ENCODE assay signal across 14 mouse cellular contexts in the genomic region with DNA sequence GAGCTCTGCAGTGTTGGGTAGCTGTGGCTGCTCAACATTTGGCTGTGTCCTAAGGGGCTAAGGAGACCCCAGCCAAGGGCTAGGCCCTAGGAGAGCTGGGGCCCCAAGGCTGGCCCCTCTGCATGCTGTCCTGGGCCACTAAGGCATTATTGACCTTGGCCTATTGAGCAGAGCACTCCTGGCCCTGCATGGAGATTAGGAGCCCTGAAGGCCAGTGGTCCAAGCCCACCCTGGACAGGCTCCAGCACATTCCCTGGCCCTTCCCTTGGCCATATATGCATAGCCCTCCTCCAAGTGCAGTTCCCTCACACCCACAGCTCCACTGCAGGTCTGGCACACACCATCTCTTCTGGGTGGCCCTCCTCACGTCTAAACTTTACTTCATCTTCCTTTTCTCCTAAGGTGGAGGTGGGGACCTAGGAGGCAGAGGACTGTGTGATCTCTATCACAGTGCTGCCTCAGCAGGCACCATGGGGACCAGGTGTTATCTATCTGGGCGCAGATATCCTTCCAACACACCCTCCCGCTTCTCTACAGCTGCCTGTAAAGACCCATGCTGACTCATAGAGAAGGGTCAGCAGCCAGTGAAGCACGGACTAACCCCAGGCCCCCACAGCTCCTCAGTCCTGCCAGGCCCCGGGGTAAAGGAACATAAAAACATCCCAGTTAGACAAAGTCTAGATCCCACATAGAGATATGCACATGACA. TPM values are rescaled to one million over a fixed set of nuclear protein-coding genes. Genes with fewer than 3 reads are reported as not detected.
DNase-seq lines count a peak whose midpoint lies in the region; ATAC-seq lines count a peak whose summit lies in the region.
"Had no signal": no experiment of that assay in that cellular context is flagged by ENCODE, and none has a peak within 500 bp of the region (broad histone marks: within the 10 kb centered on the region; RNA-seq: fewer than 3 reads in every experiment).

No protein-coding gene starts in this region.

- 76% methylated on average over 5 of the region's 5 CpGs for WGBS in heart, embryonic 10.5 days
- WGBS in kidney, embryonic 16.5 days: 71% methylated on average over 5 of the region's 5 CpGs
- WGBS in stomach, embryonic 16.5 days: 66% methylated on average over 5 of the region's 5 CpGs
- 90% methylated on average over 5 of the region's 5 CpGs for WGBS in midbrain, embryonic 13.5 days

- H3K9ac ChIP-seq in kidney, embryonic 16.5 days (replicated peaks; ENCODE audit: low read length): no peak overlapping the region
- H3K9ac ChIP-seq in stomach, embryonic 16.5 days (ENCODE audit: low read length): no peak overlapping the region
- H3K9ac ChIP-seq in midbrain, embryonic 13.5 days (replicated peaks): no peak overlapping the region
- H3K9ac ChIP-seq: hindbrain, embryonic 15.5 days; midbrain, embryonic 12.5 days had no signal

- DNase-seq in heart, embryonic 10.5 days (ENCODE audit: low spot score): no peak
- no peak for DNase-seq in heart, postnatal 14 days
- DNase-seq in kidney, adult 18-20 months: no peak
- peak; percentile 20 for DNase-seq in ovary, postnatal 36 days (ENCODE audit: low spot score)
- DNase-seq in ovary, adult 18-20 months (ENCODE audit: low spot score): no peak
- DNase-seq: B cell, adult 2 months; cerebellum, postnatal 10 days; gastrocnemius, postnatal 25 days; thymus, postnatal 4 days had no signal

- H3K27ac ChIP-seq in heart, embryonic 10.5 days: peak overlapping the region; percentile 84
- peak overlapping the region; percentile 81 for H3K27ac ChIP-seq in kidney, embryonic 16.5 days (ENCODE audit: low read length)
- peak overlapping the region; percentile 14; the same call in 1 of the 2 replicates for H3K27ac ChIP-seq in stomach, embryonic 16.5 days (ENCODE audit: low read length)
- no peak overlapping the region for H3K27ac ChIP-seq in midbrain, embryonic 13.5 days
- H3K27ac ChIP-seq: hindbrain, embryonic 15.5 days; midbrain, embryonic 12.5 days had no signal

- no peak overlapping the region for H3K4me2 ChIP-seq in kidney, embryonic 16.5 days (replicated peaks; ENCODE audit: low read depth, low read length)
- H3K4me2 ChIP-seq in stomach, embryonic 16.5 days (ENCODE audit: low read depth, low read length): no peak overlapping the region
- H3K4me2 ChIP-seq in midbrain, embryonic 13.5 days (replicated peaks): no peak overlapping the region
- H3K4me2 ChIP-seq: hindbrain, embryonic 15.5 days; midbrain, embryonic 12.5 days had no signal

- intact Hi-C loops in heart, postnatal 14 days (cut with DNase I): loop anchor here (5.0 kb wide), 1 partner anchor 82 kb away; no protein-coding TSS in a partner anchor

- peaks cover 33% of the 10 kb centered on the region for H3K4me1 ChIP-seq in heart, embryonic 10.5 days
- peaks cover 14% of the 10 kb centered on the region for H3K4me1 ChIP-seq in kidney, embryonic 16.5 days (ENCODE audit: insufficient read depth, low read length)
- H3K4me1 ChIP-seq in stomach, embryonic 16.5 days (ENCODE audit: control insufficient read depth, insufficient read depth, low read length): peaks cover 28% of the 10 kb centered on the region
- peaks cover 16% of the 10 kb centered on the region for H3K4me1 ChIP-seq in midbrain, embryonic 13.5 days (replicated peaks)

- H3K4me3 ChIP-seq in heart, embryonic 10.5 days: 0 out of 2 replicates have a peak overlapping the region, but pooled peaks have one; percentile 2
- no peak overlapping the region for H3K4me3 ChIP-seq in kidney, embryonic 16.5 days (ENCODE audit: low read length)
- H3K4me3 ChIP-seq in stomach, embryonic 16.5 days (replicated peaks; ENCODE audit: low read length): no peak overlapping the region
- no peak overlapping the region for H3K4me3 ChIP-seq in midbrain, embryonic 13.5 days (replicated peaks)
- H3K4me3 ChIP-seq: hindbrain, embryonic 15.5 days; midbrain, embryonic 12.5 days had no signal

- no peaks in the 10 kb centered on the region for H3K9me3 ChIP-seq in heart, embryonic 10.5 days
- H3K9me3 ChIP-seq in kidney, embryonic 16.5 days (ENCODE audit: low read length): no peaks in the 10 kb centered on the region
- no peaks in the 10 kb centered on the region for H3K9me3 ChIP-seq in stomach, embryonic 16.5 days (replicated peaks; ENCODE audit: control insufficient read depth, low read length)
- no peaks in the 10 kb centered on the region for H3K9me3 ChIP-seq in midbrain, embryonic 13.5 days
- H3K9me3 ChIP-seq: hindbrain, embryonic 15.5 days; midbrain, embryonic 12.5 days had no signal

- H3K27me3 ChIP-seq in heart, embryonic 10.5 days (ENCODE audit: insufficient read depth, poor library complexity, severe bottlenecking): no peaks in the 10 kb centered on the region
- H3K27me3 ChIP-seq in kidney, embryonic 16.5 days (ENCODE audit: insufficient read depth, low read length): no peaks in the 10 kb centered on the region
- no peaks in the 10 kb centered on the region for H3K27me3 ChIP-seq in stomach, embryonic 16.5 days (ENCODE audit: control insufficient read depth, insufficient read depth, low read length)
- no peaks in the 10 kb centered on the region for H3K27me3 ChIP-seq in midbrain, embryonic 13.5 days
- H3K27me3 ChIP-seq: hindbrain, embryonic 15.5 days; midbrain, embryonic 12.5 days had no signal

- peak; percentile 36; the same call in 1 of the 2 replicates for ATAC-seq in kidney, embryonic 16.5 days (ENCODE audit: low FRiP score, low TSS enrichment)
- no peak for ATAC-seq in stomach, embryonic 16.5 days (ENCODE audit: insufficient read depth, low FRiP score)
- ATAC-seq in midbrain, embryonic 13.5 days: no peak

- H3K36me3 ChIP-seq in heart, embryonic 10.5 days: peaks cover 88% of the 10 kb centered on the region
- H3K36me3 ChIP-seq in kidney, embryonic 16.5 days (ENCODE audit: insufficient read depth, low read length): peaks cover 74% of the 10 kb centered on the region
- H3K36me3 ChIP-seq in stomach, embryonic 16.5 days (ENCODE audit: control insufficient read depth, insufficient read depth, low read length): peaks cover 35% of the 10 kb centered on the region; the same call in 1 of the 2 replicates
- H3K36me3 ChIP-seq in midbrain, embryonic 13.5 days: peaks cover 85% of the 10 kb centered on the region

RNA-seq across cellular contexts. Expression of a gene that starts 5.9 kb away (rescaled TPM):
- polyA plus RNA-seq in heart, embryonic 10.5 days (2016; fragmentation: Nextera tagmentation; extraction: Ambion mirVana): 0.90 and 1.6 TPM in 2 replicates
- under 1 TPM; 0.27 to 0.60 TPM for total RNA-seq in heart, postnatal 14 days (2021)
- 3.0 and 3.1 TPM in 2 replicates for polyA plus RNA-seq in kidney, embryonic 16.5 days (2015; fragmentation: Nextera tagmentation; extraction: Ambion mirVana)
- 1.4 and 2.0 TPM in 2 replicates for polyA plus RNA-seq in stomach, embryonic 16.5 days (2015; fragmentation: Nextera tagmentation; extraction: Ambion mirVana)
- 3.5 and 4.1 TPM in 2 replicates for polyA plus RNA-seq in midbrain, embryonic 13.5 days (2015; fragmentation: Nextera tagmentation; extraction: Ambion mirVana)

RNA-seq across cellular contexts. Expression of a gene that starts 6.4 kb away (rescaled TPM):
- 61.8 and 88.1 TPM in 2 replicates for polyA plus RNA-seq in heart, embryonic 10.5 days (2016; fragmentation: Nextera tagmentation; extraction: Ambion mirVana)
- 10 to 100 TPM; 16.9 to 18.4 TPM for total RNA-seq in heart, postnatal 14 days (2021)
- polyA plus RNA-seq in kidney, embryonic 16.5 days (2015; fragmentation: Nextera tagmentation; extraction: Ambion mirVana): 95.7 and 113 TPM in 2 replicates
- polyA plus RNA-seq in stomach, embryonic 16.5 days (2015; fragmentation: Nextera tagmentation; extraction: Ambion mirVana): 72.9 and 74.9 TPM in 2 replicates
- polyA plus RNA-seq in midbrain, embryonic 13.5 days (2015; fragmentation: Nextera tagmentation; extraction: Ambion mirVana): 105 and 113 TPM in 2 replicates
